Mouse (Mus musculus) heart, adult 2 months (tissue): ENCODE measurements around the gene C2cd5.
"Not testable (repeated sequence)": the region's sequence is repeated elsewhere in the genome, so short reads cannot be mapped to it uniquely, and the experiment has no call there.

Experiments
- EP300 ChIP-seq: fragments of 200-500 bp; IDR thresholded peaks from 2 replicates; pipeline ENCODE4 v1.6.1; 2011; ENCODE audit warnings: low read depth, low read length, control low read depth; ENCODE audit not compliant: insufficient read depth
- POLR2A ChIP-seq: fragments of 200-500 bp; IDR thresholded peaks from 2 replicates; pipeline ENCODE4 v1.6.1; 2011; ENCODE audit warnings: mild to moderate bottlenecking, low read depth, low read length, control low read depth; ENCODE audit not compliant: insufficient read depth

DNA sequence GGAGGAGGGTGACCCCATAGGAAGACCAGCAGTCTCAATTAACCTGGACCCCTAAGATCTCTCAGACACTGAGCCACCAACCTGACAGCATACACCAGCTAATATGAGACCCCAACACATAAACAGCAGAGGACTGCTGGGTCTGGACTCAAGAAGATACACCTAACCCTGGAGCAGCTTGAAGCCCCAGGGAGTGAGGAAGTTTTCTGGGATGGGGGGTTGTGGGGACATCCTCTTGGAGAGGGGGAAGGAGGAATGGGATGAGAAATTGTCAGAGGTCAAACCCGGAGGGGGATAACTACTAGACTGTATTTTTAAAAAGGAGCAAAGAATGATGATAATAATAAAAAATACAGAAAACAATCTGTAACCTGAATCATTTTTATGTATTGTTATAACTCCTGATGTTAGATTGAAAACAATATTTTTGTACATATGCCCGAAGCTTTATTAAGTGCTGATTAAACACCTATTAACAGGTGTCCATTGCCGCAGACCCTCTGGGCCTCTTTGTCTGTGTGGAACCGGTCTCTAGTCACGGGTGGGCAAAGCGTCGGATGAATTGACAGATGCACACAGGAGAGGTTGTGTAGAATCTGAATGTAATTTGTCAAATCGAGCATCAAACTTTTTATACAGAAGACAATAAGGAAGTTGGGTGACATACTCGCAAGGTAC is 114.2 kb downstream of the C2cd5 start:
- not testable (repeated sequence) for TF ChIP-seq POLR2A, EP300
